ENCODE assay signal across 8 mouse cellular contexts in the genomic region with DNA sequence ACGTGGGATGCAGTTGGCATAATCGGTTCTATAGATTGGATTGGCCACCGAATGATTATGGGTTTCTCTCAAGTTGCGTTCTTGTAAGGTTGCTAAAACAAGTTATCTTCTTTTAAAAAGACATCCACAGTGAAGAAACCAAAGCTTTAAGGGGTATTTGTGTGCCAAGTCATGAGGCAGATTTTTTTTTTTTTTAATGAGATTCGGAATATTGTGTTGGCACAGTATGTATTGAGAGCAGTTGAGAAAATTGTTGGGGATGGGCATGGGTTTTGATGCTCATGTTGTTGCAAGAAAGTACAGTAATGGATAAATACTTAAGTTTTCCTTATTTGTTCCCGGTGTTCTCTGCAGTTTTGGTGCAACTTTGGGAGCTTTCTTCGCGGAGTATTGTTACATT. TPM values are rescaled to one million over a fixed set of nuclear protein-coding genes. Genes with fewer than 3 reads are reported as not detected.
DNase-seq lines count a peak whose midpoint lies in the region; ATAC-seq and TF ChIP-seq lines count a peak whose summit lies in the region.

No protein-coding gene starts in this region.

- WGBS in kidney, embryonic 16.5 days, result 24% methylated on average over 8 of the region's 8 CpGs
- 31% methylated on average over 8 of the region's 8 CpGs for WGBS in hindbrain, embryonic 16.5 days
- 26% methylated on average over 8 of the region's 8 CpGs for whole genome bisulfite sequencing in midbrain, postnatal 0 days

- TF ChIP-seq POLR2A in cortical plate, adult 2 months (IDR thresholded peaks at IDR 0.05; ENCODE audit: extremely low read depth, insufficient read depth, low read length), result no peak

- peak overlapping the region; percentile 88 for H3K4me3 ChIP-seq in kidney, embryonic 16.5 days (ENCODE audit: low read length)
- H3K4me3 ChIP-seq in cortical plate, adult 2 months (ENCODE audit: insufficient read depth, low read length), result peak overlapping the region; percentile 57
- H3K4me3 ChIP-seq in hindbrain, embryonic 16.5 days (ENCODE audit: low read length), result peak overlapping the region; percentile 94
- peak overlapping the region; percentile 94 for H3K4me3 ChIP-seq in midbrain, postnatal 0 days (ENCODE audit: low read depth, low read length)

- no peaks in the 10 kb centered on the region for H3K36me3 ChIP-seq in kidney, embryonic 16.5 days (ENCODE audit: insufficient read depth, low read length)
- H3K36me3 ChIP-seq in hindbrain, embryonic 16.5 days (ENCODE audit: control insufficient read depth, insufficient read depth, low read length), result no peaks in the 10 kb centered on the region
- no peaks in the 10 kb centered on the region for H3K36me3 ChIP-seq in midbrain, postnatal 0 days (ENCODE audit: insufficient read depth, low read length)

- H3K4me2 ChIP-seq in kidney, embryonic 16.5 days (replicated peaks; ENCODE audit: low read depth, low read length), result peak overlapping the region; percentile 90
- peak overlapping the region; percentile 55 for H3K4me2 ChIP-seq in hindbrain, embryonic 16.5 days (ENCODE audit: low read length)
- peak overlapping the region; percentile 61 for H3K4me2 ChIP-seq in midbrain, postnatal 0 days (ENCODE audit: low read depth, low read length, poor library complexity, severe bottlenecking)

- H3K27me3 ChIP-seq in kidney, embryonic 16.5 days (ENCODE audit: insufficient read depth, low read length), result no peaks in the 10 kb centered on the region
- H3K27me3 ChIP-seq in hindbrain, embryonic 16.5 days (replicated peaks; ENCODE audit: control insufficient read depth, insufficient read depth, low read length), result no peaks in the 10 kb centered on the region
- no peaks in the 10 kb centered on the region for H3K27me3 ChIP-seq in midbrain, postnatal 0 days (ENCODE audit: insufficient read depth, low read length)

- no peak for ATAC-seq in kidney, embryonic 16.5 days (ENCODE audit: low FRiP score, low TSS enrichment)
- no peak for ATAC-seq in hindbrain, embryonic 16.5 days
- ATAC-seq in midbrain, postnatal 0 days (ENCODE audit: low FRiP score), result no peak

- H3K9ac ChIP-seq in kidney, embryonic 16.5 days (replicated peaks; ENCODE audit: low read length), result peak overlapping the region; percentile 91
- H3K9ac ChIP-seq in hindbrain, embryonic 16.5 days (ENCODE audit: low read depth, low read length), result peak overlapping the region; percentile 97
- H3K9ac ChIP-seq in midbrain, postnatal 0 days (replicated peaks; ENCODE audit: low read length, poor library complexity, severe bottlenecking), result peak overlapping the region; percentile 98

- no peaks in the 10 kb centered on the region for H3K9me3 ChIP-seq in kidney, embryonic 16.5 days (ENCODE audit: low read length)
- no peaks in the 10 kb centered on the region for H3K9me3 ChIP-seq in hindbrain, embryonic 16.5 days (ENCODE audit: control insufficient read depth, low read length)
- H3K9me3 ChIP-seq in midbrain, postnatal 0 days (ENCODE audit: low read length), result no peaks in the 10 kb centered on the region

- TF ChIP-seq CTCF in cortical plate, adult 2 months (IDR thresholded peaks at IDR 0.05; ENCODE audit: extremely low read depth, insufficient read depth, low read length), result no peak
- no peak for TF ChIP-seq CTCF in midbrain, postnatal 0 days (IDR thresholded peaks at IDR 0.05)

- DNase-seq in kidney, postnatal 36 days, result no peak
- DNase-seq in midbrain, postnatal 0 days (ENCODE audit: low spot score), result no peak
- DNase-seq in cerebellum, postnatal 14 days, result no peak
- no peak for DNase-seq in adrenal gland, postnatal 10 days
- no peak for DNase-seq in urinary bladder, postnatal 14 days (ENCODE audit: low spot score)

- H3K4me1 ChIP-seq in kidney, embryonic 16.5 days (ENCODE audit: insufficient read depth, low read length), result peaks cover 21% of the 10 kb centered on the region
- H3K4me1 ChIP-seq in cortical plate, adult 2 months (ENCODE audit: control insufficient read depth, insufficient read depth, low read length), result peaks cover 5% of the 10 kb centered on the region
- H3K4me1 ChIP-seq in hindbrain, embryonic 16.5 days (ENCODE audit: control insufficient read depth, insufficient read depth, low read depth, low read length), result peaks cover 16% of the 10 kb centered on the region
- H3K4me1 ChIP-seq in midbrain, postnatal 0 days (ENCODE audit: insufficient read depth, low read length), result peaks cover 13% of the 10 kb centered on the region; the same call in 1 of the 2 replicates

- no peak overlapping the region for H3K27ac ChIP-seq in kidney, embryonic 16.5 days (ENCODE audit: low read length)
- H3K27ac ChIP-seq in cortical plate, adult 2 months (ENCODE audit: insufficient read depth, low read length), result no peak overlapping the region
- no peak overlapping the region for H3K27ac ChIP-seq in hindbrain, embryonic 16.5 days (ENCODE audit: low read depth, low read length)
- H3K27ac ChIP-seq in midbrain, postnatal 0 days (ENCODE audit: low read depth, low read length), result peak overlapping the region; percentile 98

RNA-seq across cellular contexts. Expression of gene Fam193a, which starts 1.1 kb away (rescaled TPM):
- polyA plus RNA-seq in kidney, embryonic 16.5 days (2015; fragmentation: Nextera tagmentation; extraction: Ambion mirVana), result 10.1 and 11.4 TPM in 2 replicates
- polyA plus RNA-seq in cortical plate, adult 2 months (2012; rRNA removed), result 32.7 and 42.0 TPM in 2 replicates
- polyA plus RNA-seq in hindbrain, embryonic 16.5 days (2015; fragmentation: Nextera tagmentation; extraction: Ambion mirVana), result 13.4 and 14.8 TPM in 2 replicates
- total RNA-seq in midbrain, postnatal 0 days (2014; rRNA removed), result 53.3 and 54.5 TPM in 2 replicates
- polyA plus RNA-seq in midbrain, postnatal 0 days (2015; fragmentation: Nextera tagmentation; extraction: Ambion mirVana), result 9.6 and 12.4 TPM in 2 replicates
- 10 to 100 TPM; 26.7 to 34.3 TPM for total RNA-seq in adrenal gland, postnatal 10 days (2021)

RNA-seq across cellular contexts. Expression of gene Rnf4, which starts 34.8 kb away (rescaled TPM):
- polyA plus RNA-seq in kidney, embryonic 16.5 days (2015; fragmentation: Nextera tagmentation; extraction: Ambion mirVana), result 192 and 196 TPM in 2 replicates
- polyA plus RNA-seq in cortical plate, adult 2 months (2012; rRNA removed), result 82.6 and 88.2 TPM in 2 replicates
- 132 and 139 TPM in 2 replicates for polyA plus RNA-seq in hindbrain, embryonic 16.5 days (2015; fragmentation: Nextera tagmentation; extraction: Ambion mirVana)
- 95.2 and 129 TPM in 2 replicates for total RNA-seq in midbrain, postnatal 0 days (2014; rRNA removed)
- 124 TPM in 2 replicates for polyA plus RNA-seq in midbrain, postnatal 0 days (2015; fragmentation: Nextera tagmentation; extraction: Ambion mirVana)
- total RNA-seq in adrenal gland, postnatal 10 days (2021), result 100 to 1,000 TPM; 102 to 109 TPM
